Mouse (Mus musculus): Measurements from ENCODE around the gene Gm49405. TPM values are rescaled to one million over a fixed set of nuclear protein-coding genes. Genes with fewer than 3 reads are reported as not detected.
A peak's percentile ranks its signal among the peaks of the same experiment; 100 is the strongest.

Gm49405 gene
- polyA plus RNA-seq, 1 experiment from 2014 or later: 1.1 TPM

GRCm38 (mm10) chr19:3990804-3991203, 9.6 kb upstream of the Gm49405 start:
- Histone ChIP-seq H3K4me2 (replicated peaks; ENCODE audit: low read depth, low read length) (no peak overlapping the region), H3K9ac (replicated peaks; ENCODE audit: low read depth) (no peak overlapping the region), H3K9me3 (ENCODE audit: low read length) (no peaks in the 10 kb centered on the region), H3K36me3 (ENCODE audit: insufficient read depth, low read length) (no peaks in the 10 kb centered on the region), H3K27me3 (replicated peaks; ENCODE audit: insufficient read depth, low read length) (no peaks in the 10 kb centered on the region), H3K27ac (ENCODE audit: low read length) (no peak overlapping the region), H3K4me1 (ENCODE audit: insufficient read depth, low read depth, low read length) (peaks cover 11% of the 10 kb centered on the region; the same call in 1 of the 2 replicates), H3K4me3 (ENCODE audit: low read depth, low read length) (no peak overlapping the region)
- 35% methylated on average over 6 of the region's 6 CpGs for WGBS
- DNase-seq (ENCODE audit: low spot score): no peak
- ATAC-seq: no peak
- no peak for TF ChIP-seq CTCF (IDR thresholded peaks at IDR 0.05)
- no peak for TF ChIP-seq EP300 (IDR thresholded peaks at IDR 0.05)

GRCm38 (mm10) chr19:3991562-3991961, 8.9 kb upstream of the Gm49405 start:
- TF ChIP-seq CTCF (IDR thresholded peaks at IDR 0.05): no peak
- TF ChIP-seq EP300 (IDR thresholded peaks at IDR 0.05): no peak
- H3K27me3 ChIP-seq (replicated peaks; ENCODE audit: insufficient read depth, low read length): no peaks in the 10 kb centered on the region
- no peak overlapping the region for H3K27ac ChIP-seq (ENCODE audit: low read length)
- no peak overlapping the region for H3K9ac ChIP-seq (replicated peaks; ENCODE audit: low read depth)
- peaks cover 15% of the 10 kb centered on the region; the same call in 1 of the 2 replicates for H3K4me1 ChIP-seq (ENCODE audit: insufficient read depth, low read depth, low read length)
- no peak overlapping the region for H3K4me3 ChIP-seq (ENCODE audit: low read depth, low read length)
- ATAC-seq (no peak), DNase-seq (ENCODE audit: low spot score) (no peak)
- 98% methylated on average over 3 of the region's 3 CpGs for WGBS
- no peaks in the 10 kb centered on the region for H3K9me3 ChIP-seq (ENCODE audit: low read length)
- H3K4me2 ChIP-seq (replicated peaks; ENCODE audit: low read depth, low read length): no peak overlapping the region
- H3K36me3 ChIP-seq (ENCODE audit: insufficient read depth, low read length): no peaks in the 10 kb centered on the region

- Histone ChIP-seq H3K4me2 (replicated peaks; ENCODE audit: low read depth, low read length) (no peak overlapping the region), H3K36me3 (ENCODE audit: insufficient read depth, low read length) (no peaks in the 10 kb centered on the region), H3K27me3 (replicated peaks; ENCODE audit: insufficient read depth, low read length) (no peaks in the 10 kb centered on the region), H3K4me1 (ENCODE audit: insufficient read depth, low read depth, low read length) (peaks cover 11% of the 10 kb centered on the region; the same call in 1 of the 2 replicates), H3K4me3 (ENCODE audit: low read depth, low read length) (no peak overlapping the region), H3K9ac (replicated peaks; ENCODE audit: low read depth) (no peak overlapping the region), H3K27ac (ENCODE audit: low read length) (no peak overlapping the region), H3K9me3 (ENCODE audit: low read length) (no peaks in the 10 kb centered on the region)
- TF ChIP-seq CTCF (IDR thresholded peaks at IDR 0.05): no peak
- no peak for TF ChIP-seq EP300 (IDR thresholded peaks at IDR 0.05)
- no peak for DNase-seq (ENCODE audit: low spot score)
- WGBS: 87% methylated on average over 3 of the region's 3 CpGs
- ATAC-seq: no peak
Measured at GRCm38 (mm10) chr19:3991966-3992365, 8.5 kb upstream of the Gm49405 start.

DNA sequence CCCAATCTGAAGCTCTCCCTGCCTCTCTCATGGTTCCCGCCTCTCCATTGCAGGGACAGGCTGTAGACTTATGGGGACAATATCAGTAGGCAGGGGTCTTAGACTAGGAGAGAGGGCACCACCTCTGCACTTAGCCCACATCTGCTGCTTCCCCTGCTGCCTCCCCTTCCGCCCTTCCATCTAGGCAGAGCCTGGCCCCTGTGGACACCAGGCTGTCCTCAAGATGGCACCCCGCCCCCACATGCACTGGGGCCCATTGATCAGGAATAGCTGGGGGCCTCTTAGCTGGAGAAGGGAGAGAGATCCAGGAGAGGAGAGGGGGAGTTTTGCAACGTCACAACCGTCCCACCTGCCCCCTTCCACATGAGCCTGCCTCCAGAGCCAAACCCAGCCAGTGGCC, 8.0 kb upstream of the Gm49405 start, which contains the start of gene Tbx10:
Gene Tbx10 (plus strand): TSS at position 337 of the 400 bp plus-strand sequence.
- DNase-seq (ENCODE audit: low spot score) (no peak), ATAC-seq (no peak)
- Histone ChIP-seq H3K4me3 (ENCODE audit: low read depth, low read length) (no peak within 1 kb of the TSS), H3K27me3 (replicated peaks; ENCODE audit: insufficient read depth, low read length) (no peaks in the 10 kb centered on the region), H3K9ac (replicated peaks; ENCODE audit: low read depth) (no peak within 1 kb of the TSS), H3K36me3 (ENCODE audit: insufficient read depth, low read length) (no peaks in the 10 kb centered on the region), H3K9me3 (ENCODE audit: low read length) (no peaks in the 10 kb centered on the region), H3K27ac (ENCODE audit: low read length) (no peak within 1 kb of the TSS), H3K4me2 (replicated peaks; ENCODE audit: low read depth, low read length) (no peak within 1 kb of the TSS), H3K4me1 (ENCODE audit: insufficient read depth, low read depth, low read length) (peaks cover 8% of the 10 kb centered on the region; the same call in 1 of the 2 replicates)
- 45% methylated on average over 5 of the region's 5 CpGs for WGBS
- TF ChIP-seq CTCF (IDR thresholded peaks at IDR 0.05) (no peak), EP300 (IDR thresholded peaks at IDR 0.05) (no peak)

GRCm38 (mm10) chr19:3994932-3995331, 5.5 kb upstream of the Gm49405 start:
- no peak for DNase-seq (ENCODE audit: low spot score)
- no peak overlapping the region for H3K4me3 ChIP-seq (ENCODE audit: low read depth, low read length)

GRCm38 (mm10) chr19:3995505-3995904, 4.9 kb upstream of the Gm49405 start:
- peak; percentile 75 for TF ChIP-seq EP300 (IDR thresholded peaks at IDR 0.05)
- TF ChIP-seq CTCF (IDR thresholded peaks at IDR 0.05): no peak
- no peaks in the 10 kb centered on the region for H3K36me3 ChIP-seq (ENCODE audit: insufficient read depth, low read length)
- H3K27ac ChIP-seq (ENCODE audit: low read length): 0 out of 2 replicates have a peak overlapping the region, but pooled peaks have one; percentile 51
- H3K4me3 ChIP-seq (ENCODE audit: low read depth, low read length): no peak overlapping the region
- H3K9ac ChIP-seq (replicated peaks; ENCODE audit: low read depth): no peak overlapping the region
- ATAC-seq: peak; percentile 48
- 53% methylated on average over 3 of the region's 3 CpGs for WGBS
- no peaks in the 10 kb centered on the region for H3K9me3 ChIP-seq (ENCODE audit: low read length)
- no peak overlapping the region for H3K4me2 ChIP-seq (replicated peaks; ENCODE audit: low read depth, low read length)
- peak; percentile 83 for DNase-seq (ENCODE audit: low spot score)
- H3K4me1 ChIP-seq (ENCODE audit: insufficient read depth, low read depth, low read length): peaks cover 8% of the 10 kb centered on the region; the same call in 1 of the 2 replicates
- H3K27me3 ChIP-seq (replicated peaks; ENCODE audit: insufficient read depth, low read length): no peaks in the 10 kb centered on the region

More at GRCm38 (mm10) chr19:3994932-3995331, 5.5 kb upstream of the Gm49405 start:
- H3K4me1 ChIP-seq (ENCODE audit: insufficient read depth, low read depth, low read length): peaks cover 8% of the 10 kb centered on the region; the same call in 1 of the 2 replicates
- H3K27ac ChIP-seq (ENCODE audit: low read length): no peak overlapping the region
- H3K4me2 ChIP-seq (replicated peaks; ENCODE audit: low read depth, low read length): no peak overlapping the region
- H3K27me3 ChIP-seq (replicated peaks; ENCODE audit: insufficient read depth, low read length): no peaks in the 10 kb centered on the region
- no peaks in the 10 kb centered on the region for H3K9me3 ChIP-seq (ENCODE audit: low read length)
- H3K36me3 ChIP-seq (ENCODE audit: insufficient read depth, low read length): no peaks in the 10 kb centered on the region
- no peak overlapping the region for H3K9ac ChIP-seq (replicated peaks; ENCODE audit: low read depth)
- 46% methylated on average over 6 of the region's 6 CpGs for WGBS
- TF ChIP-seq CTCF (IDR thresholded peaks at IDR 0.05) (no peak), EP300 (IDR thresholded peaks at IDR 0.05) (no peak)
- ATAC-seq: no peak
